Mouse (Mus musculus) lung, postnatal 0 days (tissue): ENCODE results near the gene Fbxo46.

ENCODE experiments used
- CTCF ChIP-seq: IDR thresholded peaks from 2 replicates; pipeline ENCODE4 v1.5.1; 2016; ENCODE audit warnings: antibody characterized with exemption, mild to moderate bottlenecking
- EP300 ChIP-seq: IDR thresholded peaks from 2 replicates; pipeline ENCODE4 v1.6.1; 2016; ENCODE audit warnings: antibody characterized with exemption, mild to moderate bottlenecking, control low read depth

GRCm38 (mm10) chr7:19178443-19179092 lies 58.9 kb downstream of the Fbxo46 start:
- peak; percentile 86 for TF ChIP-seq CTCF
- 0 out of 2 replicates have a peak, but pooled peaks have one; percentile 27 for TF ChIP-seq EP300
